20 mouse cellular contexts compared by ENCODE assay signal in genomic region chr2:34804815-34805214, GRCm38 (mm10). TPM values are rescaled to one million over a fixed set of nuclear protein-coding genes. Genes with fewer than 3 reads are reported as not detected.
DNase-seq lines count a peak whose midpoint lies in the region; ATAC-seq and TF ChIP-seq lines count a peak whose summit lies in the region.
"Had no signal": no experiment of that assay in that cellular context is flagged by ENCODE, and none has a peak within 500 bp of the region (broad histone marks: within the 10 kb centered on the region; RNA-seq: fewer than 3 reads in every experiment).

No protein-coding gene starts in this region.

- H3K27ac ChIP-seq in gastrocnemius, adult 2 months: peak overlapping the region; percentile 95
- H3K27ac ChIP-seq in kidney, embryonic 15.5 days: no peak overlapping the region
- no peak overlapping the region for H3K27ac ChIP-seq in liver, adult 2 months (replicated peaks; ENCODE audit: insufficient read depth, low read depth, low read length)
- H3K27ac ChIP-seq: embryonic facial prominence, embryonic 13.5 days; forebrain, embryonic 15.5 days; layer of hippocampus, adult 2 months; left cerebral cortex, adult 2 months; limb, embryonic 13.5 days; midbrain, embryonic 12.5 days had no signal

- 73% methylated on average over 1 of the region's 1 CpGs for WGBS in kidney, embryonic 15.5 days
- 11% methylated on average over 1 of the region's 1 CpGs for WGBS in liver, adult 2 months

- no peak overlapping the region for H3K9ac ChIP-seq in kidney, embryonic 15.5 days
- no peak overlapping the region; the same call in 1 of the 2 replicates for H3K9ac ChIP-seq in liver, adult 2 months (ENCODE audit: low read depth, low read length)
- H3K9ac ChIP-seq: embryonic facial prominence, embryonic 13.5 days; forebrain, embryonic 15.5 days; limb, embryonic 13.5 days; midbrain, embryonic 12.5 days had no signal

- H3K27me3 ChIP-seq in kidney, embryonic 15.5 days: no peaks in the 10 kb centered on the region
- H3K27me3 ChIP-seq in liver, adult 2 months (ENCODE audit: control insufficient read depth, insufficient read depth, low read length): no peaks in the 10 kb centered on the region
- H3K27me3 ChIP-seq in myocyte (ENCODE audit: control insufficient read depth, insufficient read depth, insufficient read length): no peaks in the 10 kb centered on the region
- H3K27me3 ChIP-seq: embryonic facial prominence, embryonic 13.5 days; forebrain, embryonic 15.5 days; limb, embryonic 13.5 days; midbrain, embryonic 12.5 days had no signal

- peaks cover 31% of the 10 kb centered on the region for H3K4me1 ChIP-seq in kidney, embryonic 15.5 days
- H3K4me1 ChIP-seq in liver, adult 2 months (ENCODE audit: control insufficient read depth, insufficient read depth, low read length): peaks cover 15% of the 10 kb centered on the region

- TF ChIP-seq CTCF in gastrocnemius, adult 2 months (IDR thresholded peaks at IDR 0.05): no peak
- no peak for TF ChIP-seq CTCF in liver, adult 2 months (IDR thresholded peaks at IDR 0.05; ENCODE audit: low read depth, low read length)

- ATAC-seq in kidney, embryonic 15.5 days (replicated peaks; ENCODE audit: low FRiP score): no peak
- ATAC-seq: forebrain, embryonic 15.5 days had no signal

- no peak for TF ChIP-seq POLR2A in liver, adult 2 months (IDR thresholded peaks at IDR 0.05; ENCODE audit: extremely low read depth, insufficient read depth, low read length)
- no peak for TF ChIP-seq POLR2A in myocyte (IDR thresholded peaks at IDR 0.05; ENCODE audit: insufficient read length, low read depth)

- DNase-seq in gastrocnemius, adult 2 months: no peak
- DNase-seq in gastrocnemius, postnatal 25 days: no peak
- peak; percentile 66 for DNase-seq in kidney, adult 9 months
- DNase-seq in liver, adult 2 months (ENCODE audit: extremely low read depth, low read depth, low spot score): peak; percentile 77
- DNase-seq in right cerebral cortex, adult 2 months (ENCODE audit: low spot score in 2 of 2): no peak
- DNase-seq in B cell, adult 2 months: no peak
- DNase-seq: adrenal gland, postnatal 14 days; lung, postnatal 14 days; right cerebral cortex, postnatal 4 days had no signal

- H3K9me3 ChIP-seq in kidney, embryonic 15.5 days (replicated peaks): no peaks in the 10 kb centered on the region
- H3K9me3 ChIP-seq: embryonic facial prominence, embryonic 13.5 days; forebrain, embryonic 15.5 days; limb, embryonic 13.5 days; midbrain, embryonic 12.5 days had no signal

- intact Hi-C loops in gastrocnemius, adult 2 months (cut with DNase I): loop anchor here (2.0 kb wide), 1 partner anchor 20 kb away; no protein-coding TSS in a partner anchor

- H3ac ChIP-seq in myocyte (ENCODE audit: control insufficient read depth, insufficient read length): no peak overlapping the region

- no peak overlapping the region for H3K4me2 ChIP-seq in kidney, embryonic 15.5 days
- peak overlapping the region; percentile 90 for H3K4me2 ChIP-seq in myocyte (ENCODE audit: low read depth)
- H3K4me2 ChIP-seq: forebrain, embryonic 15.5 days had no signal

- H3K79me2 ChIP-seq in liver, adult 2 months (ENCODE audit: control insufficient read depth, insufficient read depth, low read length): peaks cover 25% of the 10 kb centered on the region; the same call in 1 of the 2 replicates
- H3K79me2 ChIP-seq in myocyte (ENCODE audit: control insufficient read depth, insufficient read depth): peaks cover 73% of the 10 kb centered on the region

- H3K4me3 ChIP-seq in gastrocnemius, adult 2 months: no peak overlapping the region
- no peak overlapping the region for H3K4me3 ChIP-seq in kidney, embryonic 15.5 days (replicated peaks)
- no peak overlapping the region for H3K4me3 ChIP-seq in liver, adult 2 months (ENCODE audit: insufficient read depth, low read depth, low read length)
- H3K4me3 ChIP-seq in myocyte: no peak overlapping the region
- H3K4me3 ChIP-seq: embryonic facial prominence, embryonic 13.5 days; forebrain, embryonic 15.5 days; left cerebral cortex, adult 2 months; limb, embryonic 13.5 days; midbrain, embryonic 12.5 days had no signal

- peaks cover 39% of the 10 kb centered on the region for H3K36me3 ChIP-seq in kidney, embryonic 15.5 days
- H3K36me3 ChIP-seq in liver, adult 2 months (ENCODE audit: control insufficient read depth, insufficient read depth, low read length): peaks cover 27% of the 10 kb centered on the region
- H3K36me3 ChIP-seq in myocyte (ENCODE audit: control insufficient read depth, insufficient read depth): peaks cover 1% of the 10 kb centered on the region

TF ChIP-seq in myocyte, 11 proteins besides CTCF, POLR2A, EP300 and RAD21:
- TF ChIP-seq E2F4 (IDR thresholded peaks at IDR 0.05; ENCODE audit: insufficient read depth) (no peak), MYOD1 (IDR thresholded peaks at IDR 0.05; ENCODE audit: control insufficient read depth in 1 of 3, insufficient read length in 2 of 3, low read depth in 2 of 3) (no peak), CEBPB (IDR thresholded peaks at IDR 0.05; ENCODE audit: insufficient read depth, poor library complexity, severe bottlenecking) (no peak), SRF (IDR thresholded peaks at IDR 0.05; ENCODE audit: control insufficient read depth, insufficient read length, low read depth) (no peak), REST (IDR thresholded peaks at IDR 0.05; ENCODE audit: insufficient read depth, insufficient read length) (no peak), POLR2AphosphoS2 (IDR thresholded peaks at IDR 0.05; ENCODE audit: insufficient read length, low read depth) (no peak), MAX (IDR thresholded peaks at IDR 0.05; ENCODE audit: low read depth) (no peak)
TF ChIP-seq in myocyte: peak in this region for 0.

RNA-seq across cellular contexts. Expression of gene Rabepk, which starts 5.1 kb away (rescaled TPM):
- 1 to 10 TPM; 7.9 to 8.3 TPM for total RNA-seq in gastrocnemius, adult 2 months (2021)
- 1 to 10 TPM; 8.1 to 9.8 TPM for total RNA-seq in gastrocnemius, postnatal 25 days (2021)
- polyA plus RNA-seq in kidney, embryonic 15.5 days (2015; fragmentation: Nextera tagmentation; extraction: Ambion mirVana): 36.3 and 42.8 TPM in 2 replicates
- total RNA-seq in liver, adult 2 months (2014; rRNA removed): 12.1 and 14.8 TPM in 2 replicates
- polyA plus RNA-seq in liver, adult 2 months (2012; rRNA removed): 12.7 and 14.7 TPM in 2 replicates
- polyA plus RNA-seq in myocyte (2012; fragmentation: generic; extraction: Trizol): 65.3 TPM

RNA-seq across cellular contexts. Expression of gene Fbxw2, which starts 21.3 kb away (rescaled TPM):
- 10 to 100 TPM; 52.5 to 53.2 TPM for total RNA-seq in gastrocnemius, adult 2 months (2021)
- 10 to 100 TPM; 44.7 TPM for total RNA-seq in gastrocnemius, postnatal 25 days (2021)
- polyA plus RNA-seq in kidney, embryonic 15.5 days (2015; fragmentation: Nextera tagmentation; extraction: Ambion mirVana): 79.3 and 82.0 TPM in 2 replicates
- 49.9 and 51.9 TPM in 2 replicates for total RNA-seq in liver, adult 2 months (2014; rRNA removed)
- 24.2 and 28.1 TPM in 2 replicates for polyA plus RNA-seq in liver, adult 2 months (2012; rRNA removed)
- polyA plus RNA-seq in myocyte (2012; fragmentation: generic; extraction: Trizol): 43.9 TPM

RNA-seq across cellular contexts. Expression of gene Gm34653, which starts 28.0 kb away (rescaled TPM):
- total RNA-seq in gastrocnemius, adult 2 months (2021): under 1 TPM; 0.18 to 0.39 TPM
- total RNA-seq in gastrocnemius, postnatal 25 days (2021): under 1 TPM in 1 of 2 experiments, not detected in 1; 0.20 TPM
- polyA plus RNA-seq in kidney, embryonic 15.5 days (2015; fragmentation: Nextera tagmentation; extraction: Ambion mirVana): 0.16 TPM in 1 of 2 replicates, not detected in the other
- total RNA-seq in liver, adult 2 months (2014; rRNA removed): 0.09 and 0.13 TPM in 2 replicates
- polyA plus RNA-seq in liver, adult 2 months (2012; rRNA removed): not detected in 2 replicates
- not detected for polyA plus RNA-seq in myocyte (2012; fragmentation: generic; extraction: Trizol)
- total RNA-seq: adrenal gland, postnatal 14 days; common myeloid progenitor, adult 5-6 weeks; heart, postnatal 25 days; layer of hippocampus, adult 2 months had no signal
- polyA plus RNA-seq: forebrain, embryonic 15.5 days; stomach, embryonic 14.5 days had no signal

RNA-seq across cellular contexts. Expression of gene Hspa5, which starts 33.0 kb away (rescaled TPM):
- 100 to 1,000 TPM; 174 to 245 TPM for total RNA-seq in gastrocnemius, adult 2 months (2021)
- total RNA-seq in gastrocnemius, postnatal 25 days (2021): 100 to 1,000 TPM; 189 to 222 TPM
- polyA plus RNA-seq in kidney, embryonic 15.5 days (2015; fragmentation: Nextera tagmentation; extraction: Ambion mirVana): 989 and 1,038 TPM in 2 replicates
- total RNA-seq in liver, adult 2 months (2014; rRNA removed): 843 and 1,003 TPM in 2 replicates
- polyA plus RNA-seq in liver, adult 2 months (2012; rRNA removed): 1,344 and 1,475 TPM in 2 replicates
- polyA plus RNA-seq in myocyte (2012; fragmentation: generic; extraction: Trizol): 451 TPM

RNA-seq across cellular contexts. Expression of gene Gapvd1, which starts 49.8 kb away (rescaled TPM):
- total RNA-seq in gastrocnemius, adult 2 months (2021): 10 to 100 TPM; 34.0 to 35.5 TPM
- 10 to 100 TPM; 29.8 to 32.5 TPM for total RNA-seq in gastrocnemius, postnatal 25 days (2021)
- 81.3 and 84.6 TPM in 2 replicates for polyA plus RNA-seq in kidney, embryonic 15.5 days (2015; fragmentation: Nextera tagmentation; extraction: Ambion mirVana)
- total RNA-seq in liver, adult 2 months (2014; rRNA removed): 32.4 and 37.1 TPM in 2 replicates
- 9.2 and 10.6 TPM in 2 replicates for polyA plus RNA-seq in liver, adult 2 months (2012; rRNA removed)
- polyA plus RNA-seq in myocyte (2012; fragmentation: generic; extraction: Trizol): 28.3 TPM

Comparison
In these comparisons a context has a peak if more than half of its experiments do, and no peak if none do; other contexts are left out.
1. DNase-seq: peak in kidney, adult 9 months (single experiment) and liver, adult 2 months (single experiment); none in gastrocnemius, adult 2 months (single experiment), gastrocnemius, postnatal 25 days (single experiment), right cerebral cortex, adult 2 months (0 of 2) and B cell, adult 2 months (0 of 2).